Mouse (Mus musculus): ENCODE measurements around the gene Egfr. TPM values are rescaled to one million over a fixed set of nuclear protein-coding genes. Genes with fewer than 3 reads are reported as not detected.
A peak's percentile ranks its signal among the peaks of the same experiment; 100 is the strongest.

Egfr gene
- polyA plus RNA-seq, 1 experiment from 2014 or later, result 9.0 TPM

GRCm38 (mm10) chr11:16783926-16784659 lies 32.1 kb downstream of the Egfr start:
- H3K4me2 ChIP-seq, result no peak overlapping the region
- peak overlapping the region; percentile 72 for H3K27ac ChIP-seq

GRCm38 (mm10) chr11:16792638-16793585 lies 40.9 kb downstream of the Egfr start:
- no peaks in the 10 kb centered on the region for H3K27me3 ChIP-seq
- H3K9ac ChIP-seq (replicated peaks), result no peak overlapping the region
- H3K4me2 ChIP-seq, result no peak overlapping the region
- H3K4me1 ChIP-seq (replicated peaks), result peaks cover 15% of the 10 kb centered on the region
- no peak overlapping the region for H3K4me3 ChIP-seq (replicated peaks)
- 56% methylated on average over 5 of the region's 5 CpGs for WGBS
- no peaks in the 10 kb centered on the region for H3K9me3 ChIP-seq
- 0 out of 2 replicates have a peak overlapping the region, but pooled peaks have one; percentile 41 for H3K27ac ChIP-seq
- no peak for ATAC-seq (ENCODE audit: insufficient number of reproducible peaks, insufficient read depth, low FRiP score, low TSS enrichment, low read depth)
- no peaks in the 10 kb centered on the region for H3K36me3 ChIP-seq

More at GRCm38 (mm10) chr11:16783926-16784659, 32.1 kb downstream of the Egfr start:
- no peak overlapping the region for H3K4me3 ChIP-seq (replicated peaks)
- ATAC-seq (ENCODE audit: insufficient number of reproducible peaks, insufficient read depth, low FRiP score, low TSS enrichment, low read depth), result peak; percentile 83
- WGBS, result 79% methylated on average over 8 of the region's 8 CpGs
- H3K27me3 ChIP-seq, result no peaks in the 10 kb centered on the region
- no peaks in the 10 kb centered on the region for H3K9me3 ChIP-seq
- peaks cover 8% of the 10 kb centered on the region; the same call in 1 of the 2 replicates for H3K4me1 ChIP-seq (replicated peaks)
- H3K36me3 ChIP-seq, result no peaks in the 10 kb centered on the region
- H3K9ac ChIP-seq (replicated peaks), result no peak overlapping the region

- no peaks in the 10 kb centered on the region for H3K36me3 ChIP-seq
- no peak overlapping the region for H3K4me2 ChIP-seq
- H3K4me3 ChIP-seq (replicated peaks), result no peak overlapping the region
- H3K4me1 ChIP-seq (replicated peaks), result peaks cover 12% of the 10 kb centered on the region
- ATAC-seq (ENCODE audit: insufficient number of reproducible peaks, insufficient read depth, low FRiP score, low TSS enrichment, low read depth), result no peak
- H3K27ac ChIP-seq, result no peak overlapping the region
- no peaks in the 10 kb centered on the region for H3K9me3 ChIP-seq
- H3K27me3 ChIP-seq, result no peaks in the 10 kb centered on the region
- no peak overlapping the region for H3K9ac ChIP-seq (replicated peaks)
Observed at GRCm38 (mm10) chr11:16795012-16795411, 43.0 kb downstream of the Egfr start.

GRCm38 (mm10) chr11:16795513-16795912 lies 43.5 kb downstream of the Egfr start:
- Histone ChIP-seq H3K4me3 (replicated peaks) (no peak overlapping the region), H3K4me1 (replicated peaks) (peaks cover 8% of the 10 kb centered on the region; the same call in 1 of the 2 replicates), H3K27me3 (no peaks in the 10 kb centered on the region), H3K9ac (replicated peaks) (no peak overlapping the region), H3K27ac (no peak overlapping the region), H3K36me3 (no peaks in the 10 kb centered on the region), H3K4me2 (no peak overlapping the region), H3K9me3 (no peaks in the 10 kb centered on the region)
- WGBS, result 79% methylated on average over 6 of the region's 6 CpGs
- no peak for ATAC-seq (ENCODE audit: insufficient number of reproducible peaks, insufficient read depth, low FRiP score, low TSS enrichment, low read depth)

GRCm38 (mm10) chr11:16797456-16797855 lies 45.5 kb downstream of the Egfr start:
- WGBS, result 83% methylated on average over 3 of the region's 3 CpGs
- Histone ChIP-seq H3K9me3 (no peaks in the 10 kb centered on the region), H3K4me3 (replicated peaks) (no peak overlapping the region), H3K36me3 (no peaks in the 10 kb centered on the region), H3K27me3 (no peaks in the 10 kb centered on the region), H3K27ac (no peak overlapping the region), H3K4me1 (replicated peaks) (peaks cover 5% of the 10 kb centered on the region; the same call in 1 of the 2 replicates), H3K9ac (replicated peaks) (no peak overlapping the region), H3K4me2 (no peak overlapping the region)
- no peak for ATAC-seq (ENCODE audit: insufficient number of reproducible peaks, insufficient read depth, low FRiP score, low TSS enrichment, low read depth)

GRCm38 (mm10) chr11:16798136-16798535 lies 46.1 kb downstream of the Egfr start:
- Histone ChIP-seq H3K4me1 (replicated peaks) (no peaks in the 10 kb centered on the region), H3K9me3 (no peaks in the 10 kb centered on the region), H3K4me3 (replicated peaks) (no peak overlapping the region), H3K36me3 (no peaks in the 10 kb centered on the region), H3K9ac (replicated peaks) (no peak overlapping the region), H3K4me2 (no peak overlapping the region), H3K27ac (no peak overlapping the region), H3K27me3 (no peaks in the 10 kb centered on the region)
- no peak for ATAC-seq (ENCODE audit: insufficient number of reproducible peaks, insufficient read depth, low FRiP score, low TSS enrichment, low read depth)

GRCm38 (mm10) chr11:16800507-16800906 lies 48.5 kb downstream of the Egfr start:
- 76% methylated on average over 6 of the region's 6 CpGs for WGBS
- no peaks in the 10 kb centered on the region for H3K27me3 ChIP-seq
- ATAC-seq (ENCODE audit: insufficient number of reproducible peaks, insufficient read depth, low FRiP score, low TSS enrichment, low read depth), result no peak

GRCm38 (mm10) chr11:16802668-16803067 lies 50.7 kb downstream of the Egfr start:
- Histone ChIP-seq H3K36me3 (no peaks in the 10 kb centered on the region), H3K27me3 (no peaks in the 10 kb centered on the region), H3K4me3 (replicated peaks) (no peak overlapping the region), H3K4me1 (replicated peaks) (0 out of 2 replicates have a peak, but pooled peaks cover 3% of the 10 kb centered on the region), H3K9me3 (no peaks in the 10 kb centered on the region), H3K27ac (no peak overlapping the region), H3K9ac (replicated peaks) (no peak overlapping the region), H3K4me2 (no peak overlapping the region)
- 69% methylated on average over 1 of the region's 1 CpGs for WGBS
- no peak for ATAC-seq (ENCODE audit: insufficient number of reproducible peaks, insufficient read depth, low FRiP score, low TSS enrichment, low read depth)

More at GRCm38 (mm10) chr11:16800507-16800906, 48.5 kb downstream of the Egfr start:
- Histone ChIP-seq H3K36me3 (no peaks in the 10 kb centered on the region), H3K9ac (replicated peaks) (no peak overlapping the region), H3K9me3 (no peaks in the 10 kb centered on the region), H3K4me3 (replicated peaks) (no peak overlapping the region), H3K27ac (no peak overlapping the region), H3K4me1 (replicated peaks) (no peaks in the 10 kb centered on the region), H3K4me2 (no peak overlapping the region)

- H3K27me3 ChIP-seq, result no peaks in the 10 kb centered on the region
- H3K27ac ChIP-seq, result no peak overlapping the region
- no peak overlapping the region for H3K9ac ChIP-seq (replicated peaks)
- no peak overlapping the region for H3K4me3 ChIP-seq (replicated peaks)
- WGBS, result 78% methylated on average over 2 of the region's 2 CpGs
- no peak for ATAC-seq (ENCODE audit: insufficient number of reproducible peaks, insufficient read depth, low FRiP score, low TSS enrichment, low read depth)
- H3K36me3 ChIP-seq, result no peaks in the 10 kb centered on the region
- H3K4me2 ChIP-seq, result no peak overlapping the region
- peaks cover 10% of the 10 kb centered on the region for H3K4me1 ChIP-seq (replicated peaks)
- no peaks in the 10 kb centered on the region for H3K9me3 ChIP-seq
Observed at GRCm38 (mm10) chr11:16804016-16804415, 52.0 kb downstream of the Egfr start.

- Histone ChIP-seq H3K9ac (replicated peaks) (no peak overlapping the region), H3K4me1 (replicated peaks) (peaks cover 27% of the 10 kb centered on the region), H3K4me2 (no peak overlapping the region), H3K9me3 (no peaks in the 10 kb centered on the region), H3K4me3 (replicated peaks) (no peak overlapping the region), H3K36me3 (no peaks in the 10 kb centered on the region), H3K27ac (no peak overlapping the region), H3K27me3 (no peaks in the 10 kb centered on the region)
- ATAC-seq (ENCODE audit: insufficient number of reproducible peaks, insufficient read depth, low FRiP score, low TSS enrichment, low read depth), result no peak
- 92% methylated on average over 4 of the region's 4 CpGs for WGBS
Observed at GRCm38 (mm10) chr11:16805886-16806285, 53.9 kb downstream of the Egfr start.

All from limb, embryonic 12.5 days (tissue).